Mouse (Mus musculus) ES-E14 (cell line): Measurements from ENCODE around the gene Stn1. TPM values are rescaled to one million over a fixed set of nuclear protein-coding genes. Genes with fewer than 3 reads are reported as not detected.

Source experiments
- DNase-seq: peaks from one replicate; pipeline ENCODE4 v3.0.0-alpha.2; 2013; ENCODE audit warnings: low read depth, low spot score
- H3K27ac ChIP-seq: 2 replicates; pipeline ENCODE4 v1.5.1; 2012; ENCODE audit warnings: low read depth, mild to moderate bottlenecking, low read length, moderate library complexity, mixed read lengths; ENCODE audit not compliant: poor library complexity, insufficient read depth, severe bottlenecking
- H3K36me3 ChIP-seq: 2 replicates; pipeline ENCODE4 v1.6.1; 2012; ENCODE audit warnings: mild to moderate bottlenecking, low read length, moderate library complexity, mixed read lengths; ENCODE audit not compliant: control insufficient read depth, poor library complexity, insufficient read depth, severe bottlenecking
- H3K4me1 ChIP-seq, 2 experiments: fragments of 150-350 bp in 1 of 2; sonication (generic) in 1 of 2; 2 replicates each; pipeline ENCODE4 v1.6.1; 2012; ENCODE audit warnings: low read length in 2 of 2, mild to moderate bottlenecking in 1 of 2, mixed read lengths in 1 of 2; ENCODE audit not compliant: control insufficient read depth in 2 of 2, insufficient read depth in 2 of 2, poor library complexity in 1 of 2
- H3K4me3 ChIP-seq, 2 experiments: fragments of 150-350 bp in 1 of 2; sonication (generic) in 1 of 2; 2 replicates each; pipeline ENCODE4 v1.5.1; 2012; ENCODE audit warnings: low read length in 2 of 2, low read depth in 1 of 2, mild to moderate bottlenecking in 1 of 2, mixed read lengths in 1 of 2; ENCODE audit not compliant: insufficient read depth in 1 of 2, poor library complexity in 1 of 2, severe bottlenecking in 1 of 2
- H3K9ac ChIP-seq: 2 replicates; pipeline ENCODE4 v1.6.1; 2012; ENCODE audit warnings: low read depth, mild to moderate bottlenecking, low read length, mixed read lengths; ENCODE audit not compliant: poor library complexity, insufficient read depth, severe bottlenecking
- H3K9me3 ChIP-seq: fragments of 150-350 bp; sonication (generic); 2 replicates; pipeline ENCODE4 v1.6.1; 2012; ENCODE audit warnings: low read depth, mild to moderate bottlenecking, low read length; ENCODE audit not compliant: control insufficient read depth, insufficient read depth
- CHD2 ChIP-seq: IDR thresholded peaks from 2 replicates; pipeline ENCODE4 v1.6.1; 2014; ENCODE audit warnings: mild to moderate bottlenecking, low read depth, low read length, inconsistent platforms
- HCFC1 ChIP-seq: IDR thresholded peaks from 2 replicates; pipeline ENCODE4 v1.6.1; 2012; ENCODE audit warnings: low read length, inconsistent platforms, borderline replicate concordance; ENCODE audit not compliant: insufficient read depth
- MAFK ChIP-seq: IDR thresholded peaks from 2 replicates; pipeline ENCODE4 v1.6.1; 2014; ENCODE audit warnings: mild to moderate bottlenecking, low read depth, low read length, inconsistent platforms; ENCODE audit not compliant: insufficient read depth
- ZC3H11A ChIP-seq: IDR thresholded peaks from 2 replicates; pipeline ENCODE4 v1.6.1; 2012; ENCODE audit warnings: low read depth, mild to moderate bottlenecking, inconsistent platforms, low read length, borderline replicate concordance
- ZNF384 ChIP-seq: IDR thresholded peaks from 2 replicates; pipeline ENCODE4 v1.6.1; 2012; ENCODE audit warnings: low read depth, low read length, inconsistent platforms
- in situ Hi-C, 2 experiments: fragments of 600-800 bp; cut with MboI; formaldehyde crosslinking; loops; one replicate each; pipeline ENCODE4 v1.15.1; 2025; ENCODE audit warnings: low sequenced_read_pairs in 2 of 2, inconsistent platforms in 1 of 2; ENCODE audit not compliant: unreplicated experiment in 2 of 2
- total RNA-seq: library from RNA; depleted of rRNA; stranded (reverse); fragments of 300-350 nt; gene quantifications from 2 replicates; pipeline ENCODE4 v1.2.3, GENCODE M21; 2012

The Stn1 gene
- total RNA-seq, 1 experiment = 22.9 TPM

DNA sequence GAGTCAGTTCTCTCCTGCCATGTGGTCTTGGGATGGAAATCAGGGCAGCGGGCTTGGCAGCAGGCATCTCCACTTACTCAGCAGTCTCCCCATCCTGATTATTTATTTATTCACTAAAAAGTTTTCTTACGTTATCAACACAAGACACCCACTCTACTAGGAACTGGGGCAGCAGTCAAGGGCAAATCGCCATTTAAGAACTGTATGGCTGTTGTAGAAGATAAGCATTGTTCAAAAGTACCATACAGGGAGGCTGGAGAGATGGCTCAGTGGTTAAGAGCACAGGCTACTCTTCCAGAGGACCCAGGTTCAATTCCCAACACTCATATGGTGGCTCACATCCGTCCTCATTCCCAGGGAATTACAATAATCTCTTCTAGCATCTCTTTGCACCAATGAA is 65.5 kb downstream of the Stn1 start:
- TF ChIP-seq HCFC1 (no peak), ZC3H11A (no peak), MAFK (no peak), ZNF384 (no peak), CHD2 (no peak)
- Histone ChIP-seq H3K4me1 (no peaks in the 10 kb centered on the region), H3K9ac (no peak overlapping the region), H3K36me3 (no peaks in the 10 kb centered on the region), H3K4me3 (no peak overlapping the region), H3K27ac (no peak overlapping the region), H3K9me3 (no peaks in the 10 kb centered on the region)
- no peak for DNase-seq
- in situ Hi-C loops = no loop called here

DNA sequence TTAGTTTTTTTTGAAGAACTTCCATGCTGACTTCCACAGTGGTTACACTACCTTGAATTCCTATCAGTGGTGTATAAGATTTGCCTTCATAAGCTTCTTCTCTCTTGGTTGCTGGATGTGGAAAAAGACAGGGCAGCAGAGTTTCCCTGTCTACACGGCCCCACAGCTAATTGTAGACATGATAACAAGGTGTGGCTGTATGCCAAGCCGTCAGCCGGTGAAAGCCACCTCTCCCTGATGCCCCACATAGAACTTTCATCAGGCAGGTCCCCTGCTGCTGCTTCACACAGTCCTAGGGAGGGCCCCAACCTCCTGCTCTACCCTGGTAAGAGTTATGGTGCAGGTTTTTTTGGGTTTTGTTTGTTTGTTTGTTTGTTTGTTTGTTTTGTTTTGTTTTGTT is 68.6 kb downstream of the Stn1 start:
- DNase-seq = no peak
- no peak for TF ChIP-seq MAFK
- TF ChIP-seq HCFC1 = no peak
- TF ChIP-seq ZNF384 = no peak
- Histone ChIP-seq H3K4me1 (no peaks in the 10 kb centered on the region), H3K9me3 (no peaks in the 10 kb centered on the region), H3K9ac (no peak overlapping the region), H3K27ac (no peak overlapping the region), H3K36me3 (no peaks in the 10 kb centered on the region), H3K4me3 (no peak overlapping the region)
- in situ Hi-C loops = loop anchor here in 1 of 2 experiments (5.0 kb wide), 1 partner anchor 96 kb away; no protein-coding TSS in a partner anchor

DNA sequence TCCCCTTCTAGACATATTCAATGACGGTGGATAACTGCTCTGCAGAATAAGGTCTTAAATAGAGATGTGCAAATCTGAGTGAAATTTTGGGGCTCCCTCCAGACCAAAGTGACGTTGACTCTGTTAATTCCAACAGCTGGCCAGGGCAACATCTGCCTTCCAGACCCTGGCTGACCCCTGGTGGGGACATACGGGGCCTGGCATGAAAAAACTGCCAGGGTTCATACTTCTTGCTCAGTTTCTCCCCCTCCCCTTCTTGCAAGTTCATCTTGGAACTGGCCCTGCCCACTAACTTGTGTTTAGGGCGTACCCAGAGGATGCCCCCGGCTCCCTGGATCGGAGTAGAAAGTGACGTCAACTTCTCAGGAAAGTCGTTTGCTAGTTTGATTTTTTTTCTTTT is 70.5 kb downstream of the Stn1 start:
- in situ Hi-C loops = loop anchor here in 1 of 2 experiments (5.0 kb wide), 1 partner anchor 94 kb away; no protein-coding TSS in a partner anchor
- Histone ChIP-seq H3K9me3 (no peaks in the 10 kb centered on the region), H3K27ac (no peak overlapping the region), H3K36me3 (no peaks in the 10 kb centered on the region), H3K4me3 (no peak overlapping the region), H3K4me1 (peaks cover 0 to 4% of the 10 kb centered on the region in 2 experiments; a peak in 1 of 4 replicates), H3K9ac (no peak overlapping the region)
- no peak for TF ChIP-seq HCFC1
- TF ChIP-seq CHD2 = no peak
- TF ChIP-seq ZC3H11A = no peak
- TF ChIP-seq MAFK = no peak
- no peak for TF ChIP-seq ZNF384
- DNase-seq = no peak

DNA sequence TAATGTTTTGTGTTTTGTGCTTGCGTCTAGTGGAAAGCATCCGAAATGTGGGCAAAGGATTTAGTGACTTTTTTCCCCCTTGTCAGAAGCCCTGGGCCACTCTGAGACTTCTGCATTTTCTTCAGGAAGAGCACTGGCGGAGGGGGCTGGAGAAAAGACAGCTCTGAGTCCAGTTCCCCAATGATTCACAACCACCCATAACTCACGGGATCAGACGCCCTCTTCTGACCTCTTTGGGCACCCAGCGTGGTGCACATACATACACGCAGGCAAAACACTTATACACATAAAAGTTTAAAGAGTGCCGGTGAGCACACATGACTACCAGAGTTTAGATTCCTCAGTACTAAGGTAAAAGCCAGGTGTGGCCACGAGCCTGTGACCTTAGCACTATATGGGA is 71.8 kb downstream of the Stn1 start:
- H3K4me1 ChIP-seq = peaks cover 0 to 8% of the 10 kb centered on the region in 2 experiments; a peak in 1 of 4 replicates

More for the DNA sequence above, 71.8 kb downstream of the Stn1 start:
- no peak overlapping the region for H3K27ac ChIP-seq
- TF ChIP-seq ZC3H11A (no peak), ZNF384 (no peak), CHD2 (no peak), MAFK (no peak), HCFC1 (no peak)
- H3K9ac ChIP-seq = no peak overlapping the region
- H3K9me3 ChIP-seq = no peaks in the 10 kb centered on the region
- no peaks in the 10 kb centered on the region for H3K36me3 ChIP-seq
- H3K4me3 ChIP-seq = no peak overlapping the region
- no peak for DNase-seq
- in situ Hi-C loops = loop anchor here in 1 of 2 experiments (5.0 kb wide), 1 partner anchor 93 kb away; no protein-coding TSS in a partner anchor
